Comparison of ENCODE assay signal across 13 mouse cellular contexts in the genomic region with DNA sequence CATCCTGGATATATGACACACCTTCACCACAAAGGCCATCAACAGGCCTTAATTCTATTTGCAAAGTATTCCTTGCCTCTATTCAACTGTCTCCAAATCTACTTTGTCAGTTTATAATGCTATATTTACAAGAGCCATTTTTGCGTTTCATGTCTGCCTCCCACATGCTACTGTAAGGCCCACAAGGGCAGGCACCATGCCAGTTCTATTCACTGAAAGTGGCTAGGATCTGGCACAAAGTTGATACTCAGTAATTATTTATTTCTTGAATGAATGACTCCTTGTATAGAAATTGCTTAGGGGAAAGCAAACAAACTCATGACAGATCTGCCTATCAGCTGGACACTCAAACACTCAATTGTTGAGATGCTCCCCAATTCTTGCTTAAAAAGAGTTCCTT.
DNase-seq lines count a peak whose midpoint lies in the region; ATAC-seq and TF ChIP-seq lines count a peak whose summit lies in the region.
"Had no signal": no experiment of that assay in that cellular context is flagged by ENCODE, and none has a peak within 500 bp of the region (broad histone marks: within the 10 kb centered on the region; RNA-seq: fewer than 3 reads in every experiment).

No protein-coding gene starts in this region.

- 0 out of 2 replicates have a peak, but pooled peaks have one; percentile 38 for ATAC-seq in hindbrain, postnatal 0 days
- ATAC-seq in granulocyte monocyte progenitor cell, adult 5-6 weeks (replicated peaks; ENCODE audit: poor library complexity, severe bottlenecking) = no peak

- peaks cover 35% of the 10 kb centered on the region for H3K4me1 ChIP-seq in hindbrain, postnatal 0 days (ENCODE audit: insufficient read depth, low read length)

- H3K9ac ChIP-seq in hindbrain, postnatal 0 days (replicated peaks; ENCODE audit: low read length) = no peak overlapping the region
- H3K9ac ChIP-seq: embryonic facial prominence, embryonic 13.5 days; liver, embryonic 13.5 days had no signal

- intact Hi-C loops in gastrocnemius, adult 2 months (cut with DNase I) = no loop called here
- intact Hi-C loops in left cerebral cortex, postnatal 4 days (cut with DNase I) = no loop called here

- no peaks in the 10 kb centered on the region for H3K9me3 ChIP-seq in hindbrain, postnatal 0 days (ENCODE audit: low read length)
- H3K9me3 ChIP-seq: embryonic facial prominence, embryonic 13.5 days; liver, embryonic 13.5 days had no signal

- no peak for DNase-seq in gastrocnemius, adult 2 months
- DNase-seq in gastrocnemius, adult 8-10 months (ENCODE audit: low spot score in 2 of 2) = no peak
- peak; percentile 73 for DNase-seq in left cerebral cortex, postnatal 4 days
- no peak for DNase-seq in left cerebral cortex, adult 18-20 months (ENCODE audit: low spot score in 2 of 2)
- DNase-seq in NIH3T3 (ENCODE audit: low read depth) = peak; percentile 53
- peak; percentile 71 for DNase-seq in hindbrain, postnatal 0 days (ENCODE audit: low spot score)
- DNase-seq in urinary bladder, postnatal 4 days (ENCODE audit: low spot score in 2 of 2) = no peak
- DNase-seq: gastrocnemius, postnatal 36 days; kidney, adult 11 months; liver, embryonic 13.5 days had no signal

- TF ChIP-seq CTCF in gastrocnemius, adult 2 months (IDR thresholded peaks at IDR 0.05) = no peak
- TF ChIP-seq CTCF in hindbrain, postnatal 0 days (IDR thresholded peaks at IDR 0.05; ENCODE audit: low read depth) = no peak

- WGBS in hindbrain, postnatal 0 days = 16% methylated on average over 1 of the region's 1 CpGs

- H3K4me2 ChIP-seq in hindbrain, postnatal 0 days (ENCODE audit: low read depth, low read length) = 0 out of 2 replicates have a peak overlapping the region, but pooled peaks have one; percentile 21
- H3K4me2 ChIP-seq: liver, embryonic 13.5 days had no signal

- H3K27me3 ChIP-seq in hindbrain, postnatal 0 days (ENCODE audit: insufficient read depth, low read length) = no peaks in the 10 kb centered on the region
- H3K27me3 ChIP-seq: CH12.LX; embryonic facial prominence, embryonic 13.5 days; liver, embryonic 13.5 days had no signal

- no peak overlapping the region for H3K27ac ChIP-seq in gastrocnemius, adult 2 months
- H3K27ac ChIP-seq in hindbrain, postnatal 0 days = 0 out of 2 replicates have a peak overlapping the region, but pooled peaks have one; percentile 20
- H3K27ac ChIP-seq: embryonic facial prominence, embryonic 13.5 days; liver, embryonic 13.5 days had no signal

- peak overlapping the region; percentile 76 for H3K4me3 ChIP-seq in gastrocnemius, adult 2 months
- no peak overlapping the region for H3K4me3 ChIP-seq in hindbrain, postnatal 0 days (ENCODE audit: low read length)
- H3K4me3 ChIP-seq: embryonic facial prominence, embryonic 13.5 days; liver, embryonic 13.5 days had no signal

- H3K36me3 ChIP-seq in hindbrain, postnatal 0 days (ENCODE audit: insufficient read depth, low read length) = peaks cover 7% of the 10 kb centered on the region

Comparison
In these comparisons a context has a peak if more than half of its experiments do, and no peak if none do; other contexts are left out.
1. DNase-seq: peak in left cerebral cortex, postnatal 4 days (single experiment), NIH3T3 (single experiment) and hindbrain, postnatal 0 days (single experiment); none in gastrocnemius, adult 2 months (single experiment), gastrocnemius, adult 8-10 months (0 of 2), left cerebral cortex, adult 18-20 months (0 of 2) and urinary bladder, postnatal 4 days (0 of 2).